ENCODE assay signal across 7 mouse cellular contexts in the genomic region with DNA sequence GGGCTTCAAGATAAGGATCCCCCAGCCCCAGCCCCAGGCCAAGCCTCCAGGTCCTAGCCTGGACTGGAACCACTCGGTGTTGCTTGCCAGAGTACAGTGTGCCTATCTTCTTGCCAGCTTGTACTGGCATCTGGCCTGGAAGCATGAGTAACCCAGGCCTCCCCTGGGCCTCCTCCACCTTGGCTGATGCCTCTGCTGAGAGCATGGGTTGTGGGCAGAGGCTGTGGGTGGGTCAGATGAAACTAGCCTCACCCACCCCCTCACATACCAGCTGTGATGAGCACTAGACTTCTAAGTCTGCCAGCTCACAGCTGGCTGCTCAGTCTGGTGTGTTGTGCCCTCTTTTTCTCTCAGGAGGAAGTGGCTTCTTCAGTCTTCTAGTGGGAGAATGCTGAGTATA.
A peak's percentile ranks its signal among the peaks of the same experiment; 100 is the strongest.
DNase-seq lines count a peak whose midpoint lies in the region; ATAC-seq lines count a peak whose summit lies in the region.

No protein-coding gene starts in this region.

- H3K4me1 ChIP-seq in kidney, embryonic 16.5 days (ENCODE audit: insufficient read depth, low read length) = peaks cover 7% of the 10 kb centered on the region; the same call in 1 of the 2 replicates

- 0 out of 2 replicates have a peak, but pooled peaks cover 3% of the 10 kb centered on the region for H3K36me3 ChIP-seq in kidney, embryonic 16.5 days (ENCODE audit: insufficient read depth, low read length)

- no peak overlapping the region for H3K27ac ChIP-seq in kidney, embryonic 16.5 days (ENCODE audit: low read length)

- no peaks in the 10 kb centered on the region for H3K27me3 ChIP-seq in kidney, embryonic 16.5 days (ENCODE audit: insufficient read depth, low read length)

- no peak overlapping the region for H3K4me2 ChIP-seq in kidney, embryonic 16.5 days (replicated peaks; ENCODE audit: low read depth, low read length)

- DNase-seq in 3134 (ENCODE audit: extremely low read depth, insufficient read length, low spot score) (peak; percentile 80), 3T3-L1 (ENCODE audit: low read depth, low spot score) (peak; percentile 77)
- peak; percentile 82 to 87 for DNase-seq in frontal cortex, adult 2 months (ENCODE audit: extremely low spot score in 1 of 2, low spot score in 1 of 2)
- peak; percentile 81 to 88 for DNase-seq in right cerebral cortex, adult 2 months (ENCODE audit: low spot score in 2 of 2)
- DNase-seq in neural tube, embryonic 10.5 days (ENCODE audit: extremely low spot score, low spot score) = no peak

- peak; percentile 48 to 51; a peak in 2 of 4 replicates for ATAC-seq in hematopoietic stem cell, adult 5-6 weeks (replicated peaks in 1 of 2; ENCODE audit: insufficient read depth in 1 of 2, low FRiP score in 2 of 2, low TSS enrichment in 1 of 2, low read depth in 1 of 2, poor library complexity in 2 of 2, severe bottlenecking in 2 of 2)
- no peak for ATAC-seq in kidney, embryonic 16.5 days (ENCODE audit: low FRiP score, low TSS enrichment)

- H3K9me3 ChIP-seq in kidney, embryonic 16.5 days (ENCODE audit: low read length) = no peaks in the 10 kb centered on the region

- H3K9ac ChIP-seq in kidney, embryonic 16.5 days (replicated peaks; ENCODE audit: low read length) = no peak overlapping the region

- WGBS in kidney, embryonic 16.5 days = 77% methylated on average over 1 of the region's 1 CpGs

- H3K4me3 ChIP-seq in kidney, embryonic 16.5 days (ENCODE audit: low read length) = no peak overlapping the region
